Comparison of ENCODE assay signal across 30 mouse cellular contexts in genomic region chr9:110379361-110379760, GRCm38 (mm10). TPM values are rescaled to one million over a fixed set of nuclear protein-coding genes. Genes with fewer than 3 reads are reported as not detected.
"Had no signal": no experiment of that assay in that cellular context is flagged by ENCODE, and none has a peak within 500 bp of the region (broad histone marks: within the 10 kb centered on the region; RNA-seq: fewer than 3 reads in every experiment).

No protein-coding gene starts in this region.

- H3K4me3 ChIP-seq: embryonic facial prominence, embryonic 10.5 days; embryonic facial prominence, embryonic 12.5 days; embryonic facial prominence, embryonic 13.5 days; embryonic facial prominence, embryonic 15.5 days; erythroblast, embryonic 14.5 days; forebrain, embryonic 10.5 days; forebrain, embryonic 12.5 days; forebrain, embryonic 13.5 days; forebrain, embryonic 15.5 days; gastrocnemius, adult 2 months; heart, adult 2 months had no signal

- H3K4me1 ChIP-seq: embryonic facial prominence, embryonic 12.5 days; embryonic facial prominence, embryonic 13.5 days; embryonic facial prominence, embryonic 15.5 days; forebrain, embryonic 12.5 days; forebrain, embryonic 13.5 days; forebrain, embryonic 15.5 days had no signal

- H3K4me2 ChIP-seq: embryonic facial prominence, embryonic 12.5 days; embryonic facial prominence, embryonic 13.5 days; embryonic facial prominence, embryonic 15.5 days; forebrain, embryonic 12.5 days; forebrain, embryonic 13.5 days; forebrain, embryonic 15.5 days had no signal

- DNase-seq: cerebellum, adult 2 months; cerebellum, adult 8-10 months; cerebellum, adult 9-10 months; cerebellum, adult 9-11 months; cerebellum, postnatal 10 days; cerebellum, postnatal 14 days; cerebellum, postnatal 25 days; cerebellum, postnatal 36 days; embryo, embryonic 11 days; forebrain, postnatal 0 days; gastrocnemius, adult 2 months; gastrocnemius, postnatal 10 days; gastrocnemius, postnatal 14 days; gastrocnemius, postnatal 25 days; gastrocnemius, postnatal 36 days; heart, adult 18-20 months; heart, adult 2 months had no signal

- H3K9me3 ChIP-seq: embryonic facial prominence, embryonic 10.5 days; embryonic facial prominence, embryonic 12.5 days; embryonic facial prominence, embryonic 13.5 days; embryonic facial prominence, embryonic 15.5 days; forebrain, embryonic 10.5 days; forebrain, embryonic 12.5 days; forebrain, embryonic 13.5 days; forebrain, embryonic 15.5 days had no signal

- H3K27ac ChIP-seq: embryonic facial prominence, embryonic 10.5 days; embryonic facial prominence, embryonic 12.5 days; embryonic facial prominence, embryonic 13.5 days; embryonic facial prominence, embryonic 15.5 days; forebrain, embryonic 10.5 days; forebrain, embryonic 12.5 days; forebrain, embryonic 13.5 days; forebrain, embryonic 15.5 days; gastrocnemius, adult 2 months; heart, adult 2 months had no signal

- ATAC-seq: forebrain, embryonic 13.5 days; forebrain, embryonic 14.5 days; forebrain, embryonic 15.5 days; forebrain, embryonic 16.5 days; forebrain, postnatal 0 days had no signal

- H3K9ac ChIP-seq: embryonic facial prominence, embryonic 12.5 days; embryonic facial prominence, embryonic 13.5 days; embryonic facial prominence, embryonic 15.5 days; forebrain, embryonic 12.5 days; forebrain, embryonic 13.5 days; forebrain, embryonic 15.5 days; forebrain, postnatal 0 days had no signal

- H3K27me3 ChIP-seq: embryonic facial prominence, embryonic 12.5 days; embryonic facial prominence, embryonic 13.5 days; embryonic facial prominence, embryonic 15.5 days; forebrain, embryonic 12.5 days; forebrain, embryonic 13.5 days; forebrain, embryonic 15.5 days had no signal

RNA-seq across cellular contexts. Expression of gene Ngp, which starts 40.2 kb away (rescaled TPM):
- total RNA-seq: forebrain, postnatal 0 days; gastrocnemius, adult 18-20 months; gastrocnemius, adult 2 months; gastrocnemius, adult 8-10 months; gastrocnemius, postnatal 25 days; gastrocnemius, postnatal 36 days; heart, adult 18-20 months; heart, adult 2 months had no signal
- polyA plus RNA-seq: embryonic facial prominence, embryonic 10.5 days; forebrain, embryonic 10.5 days had no signal
